Mouse (Mus musculus) c-Kit-negative CD71-positive TER-119-positive erythroid progenitor cells, embryonic 14.5 days (primary cell): ENCODE measurements around the gene Ppp6r3.
A peak's percentile ranks its signal among the peaks of the same experiment; 100 is the strongest.

Experiments
- DNase-seq: peaks from one replicate; pipeline ENCODE4 v3.0.0-alpha.2; 2013; ENCODE audit warnings: low read depth, low spot score

Ppp6r3 gene

GRCm38 (mm10) chr19:3528646-3529045 lies 46.9 kb downstream of the Ppp6r3 start:
- DNase-seq = no peak

- DNase-seq = no peak
Observed at GRCm38 (mm10) chr19:3527531-3527930, 48.0 kb downstream of the Ppp6r3 start.

GRCm38 (mm10) chr19:3519471-3520169 lies 55.9 kb downstream of the Ppp6r3 start:
- no peak for DNase-seq

- no peak for DNase-seq
Observed at GRCm38 (mm10) chr19:3497216-3497615, 78.3 kb downstream of the Ppp6r3 start.

GRCm38 (mm10) chr19:3489826-3490225 lies 85.7 kb downstream of the Ppp6r3 start:
- no peak for DNase-seq

- no peak for DNase-seq
Observed at GRCm38 (mm10) chr19:3482831-3483230, 92.7 kb downstream of the Ppp6r3 start.

GRCm38 (mm10) chr19:3480101-3480500 lies 95.4 kb downstream of the Ppp6r3 start:
- no peak for DNase-seq

- no peak for DNase-seq
Observed at GRCm38 (mm10) chr19:3476996-3477395, 98.6 kb downstream of the Ppp6r3 start.

- no peak for DNase-seq
Observed at GRCm38 (mm10) chr19:3471218-3471617, 104.3 kb downstream of the Ppp6r3 start.

GRCm38 (mm10) chr19:3467574-3467973 lies 108.0 kb downstream of the Ppp6r3 start:
- no peak for DNase-seq

- DNase-seq = no peak
Observed at GRCm38 (mm10) chr19:3459986-3460385, 115.6 kb downstream of the Ppp6r3 start.

- no peak for DNase-seq
Observed at GRCm38 (mm10) chr19:3458331-3459099, 117.0 kb downstream of the Ppp6r3 start.

- no peak for DNase-seq
Observed at GRCm38 (mm10) chr19:3457700-3458099, 117.8 kb downstream of the Ppp6r3 start.

GRCm38 (mm10) chr19:3451649-3452048 lies 123.9 kb downstream of the Ppp6r3 start:
- DNase-seq = no peak

GRCm38 (mm10) chr19:3451170-3451569 lies 124.4 kb downstream of the Ppp6r3 start:
- DNase-seq = peak; percentile 28

GRCm38 (mm10) chr19:3450714-3451113 lies 124.8 kb downstream of the Ppp6r3 start:
- no peak for DNase-seq

GRCm38 (mm10) chr19:3449248-3449647 lies 126.3 kb downstream of the Ppp6r3 start:
- DNase-seq = no peak

- DNase-seq = no peak
Observed at GRCm38 (mm10) chr19:3447348-3447747, 128.2 kb downstream of the Ppp6r3 start.

GRCm38 (mm10) chr19:3441092-3441491 lies 134.5 kb downstream of the Ppp6r3 start:
- no peak for DNase-seq

GRCm38 (mm10) chr19:3440667-3441066 lies 134.9 kb downstream of the Ppp6r3 start:
- DNase-seq = no peak

GRCm38 (mm10) chr19:3437980-3438379 lies 137.6 kb downstream of the Ppp6r3 start:
- DNase-seq = no peak

- peak; percentile 9 for DNase-seq
Observed at GRCm38 (mm10) chr19:3436840-3437239, 138.7 kb downstream of the Ppp6r3 start.

- no peak for DNase-seq
Observed at GRCm38 (mm10) chr19:3435824-3436223, 139.7 kb downstream of the Ppp6r3 start.
